Mouse (Mus musculus) liver, embryonic 14.5 days (tissue): ENCODE data around the gene Grid2.

Experiments used
- CTCF ChIP-seq: IDR thresholded peaks from 2 replicates; pipeline ENCODE4 v1.5.1; 2016; ENCODE audit warnings: antibody characterized with exemption, low read depth, control low read depth
- EP300 ChIP-seq: IDR thresholded peaks from 2 replicates; pipeline ENCODE4 v1.6.1; 2016; ENCODE audit warnings: antibody characterized with exemption, low read depth

- TF ChIP-seq CTCF = no peak
- no peak for TF ChIP-seq EP300
Measured at GRCm38 (mm10) chr6:64734441-64735320, 1479.0 kb downstream of the Grid2 start.
